ENCODE assay signal across 9 mouse cellular contexts in genomic region chr13:78100664-78101063, GRCm38 (mm10).
"Had no signal": no experiment of that assay in that cellular context is flagged by ENCODE, and none has a peak within 500 bp of the region (broad histone marks: within the 10 kb centered on the region; RNA-seq: fewer than 3 reads in every experiment).

No protein-coding gene starts in this region.

- H3K36me3 ChIP-seq: limb, embryonic 15.5 days; midbrain, embryonic 13.5 days; neural tube, embryonic 12.5 days had no signal

- H3K9me3 ChIP-seq: limb, embryonic 15.5 days; midbrain, embryonic 13.5 days; neural tube, embryonic 12.5 days had no signal

- DNase-seq: layer of hippocampus, postnatal 36 days; lung, embryonic 14.5 days; thymus, adult 18-20 months; thymus, postnatal 14 days had no signal

- H3K4me1 ChIP-seq: limb, embryonic 15.5 days; neural tube, embryonic 12.5 days had no signal

- ATAC-seq: midbrain, embryonic 13.5 days had no signal

- H3K4me2 ChIP-seq: limb, embryonic 15.5 days; lung, embryonic 14.5 days; midbrain, embryonic 13.5 days; neural tube, embryonic 12.5 days had no signal

- H3K9ac ChIP-seq: limb, embryonic 15.5 days; liver, embryonic 14.5 days; lung, embryonic 14.5 days; midbrain, embryonic 13.5 days; neural tube, embryonic 12.5 days had no signal

- H3K27ac ChIP-seq: limb, embryonic 15.5 days; liver, embryonic 14.5 days; midbrain, embryonic 13.5 days; neural tube, embryonic 12.5 days had no signal

- H3K27me3 ChIP-seq: limb, embryonic 15.5 days; midbrain, embryonic 13.5 days; neural tube, embryonic 12.5 days had no signal

- H3K4me3 ChIP-seq: limb, embryonic 15.5 days; midbrain, embryonic 13.5 days; myocyte; neural tube, embryonic 12.5 days had no signal
